Mouse (Mus musculus) retina, postnatal 1 day (tissue): ENCODE results near the gene N6amt1.

Source experiments
- DNase-seq: peaks from one replicate; pipeline ENCODE4 v3.0.0-alpha.2; 2012

N6amt1 gene

DNA sequence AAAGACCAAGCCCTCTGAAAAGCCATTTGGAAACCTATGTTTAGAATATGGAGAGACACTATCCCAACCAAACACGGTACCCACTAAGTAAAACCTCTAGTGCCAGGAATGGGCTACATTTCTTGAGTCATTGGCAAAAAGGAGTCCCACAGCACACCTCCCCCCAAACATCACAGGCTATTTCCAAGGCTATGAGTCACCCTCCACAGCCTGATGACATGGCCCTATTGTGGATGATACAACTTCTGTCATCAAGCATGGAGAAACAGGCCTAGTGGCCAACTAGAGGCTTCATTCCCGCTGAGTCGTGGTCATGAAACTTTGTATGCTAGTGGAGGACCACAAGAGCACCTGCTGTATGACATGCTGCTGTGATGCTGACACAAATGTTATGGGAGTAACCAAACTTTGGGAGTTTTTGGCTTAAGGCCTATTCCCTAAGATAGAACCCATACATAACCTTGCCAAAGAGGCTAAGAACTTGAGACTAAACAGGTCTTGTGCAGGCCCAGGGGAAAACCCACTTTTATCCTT lies 33.5 kb downstream of the N6amt1 start:
- no peak for DNase-seq

DNA sequence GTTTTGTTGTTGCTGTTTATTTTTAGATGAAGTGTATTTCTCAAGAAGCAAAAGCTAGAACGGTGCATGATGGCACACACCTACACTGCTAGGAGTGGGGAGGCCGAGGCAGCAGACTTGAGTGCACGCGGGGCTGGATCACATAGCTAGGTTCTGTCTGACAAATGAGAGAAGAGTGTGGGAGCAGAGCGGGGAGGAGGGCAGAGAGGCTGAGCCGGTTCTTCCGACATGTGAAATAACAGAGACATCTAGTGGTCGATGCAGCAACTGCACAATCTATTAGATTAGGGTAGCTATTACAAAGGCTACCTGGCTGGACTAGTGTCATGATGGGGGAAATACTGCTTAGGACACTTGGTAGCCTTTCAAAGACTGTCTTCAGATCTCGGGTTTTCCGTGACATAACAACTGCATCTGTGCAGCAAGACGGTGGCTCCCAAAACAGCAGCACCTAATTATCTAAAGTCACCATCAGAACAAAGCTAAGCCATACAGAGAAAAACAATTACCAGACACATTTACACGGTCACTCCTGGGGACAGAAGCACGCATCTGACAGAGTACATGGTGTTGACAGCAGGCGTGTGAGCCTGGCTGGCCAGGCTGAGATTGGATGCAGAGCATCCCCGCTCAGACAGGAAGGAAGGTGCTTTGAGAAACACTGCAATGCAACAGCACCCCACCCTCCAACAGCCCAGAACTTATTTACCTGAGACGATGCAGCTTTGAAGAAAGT lies 40.0 kb downstream of the N6amt1 start:
- DNase-seq = peak; percentile 76

DNA sequence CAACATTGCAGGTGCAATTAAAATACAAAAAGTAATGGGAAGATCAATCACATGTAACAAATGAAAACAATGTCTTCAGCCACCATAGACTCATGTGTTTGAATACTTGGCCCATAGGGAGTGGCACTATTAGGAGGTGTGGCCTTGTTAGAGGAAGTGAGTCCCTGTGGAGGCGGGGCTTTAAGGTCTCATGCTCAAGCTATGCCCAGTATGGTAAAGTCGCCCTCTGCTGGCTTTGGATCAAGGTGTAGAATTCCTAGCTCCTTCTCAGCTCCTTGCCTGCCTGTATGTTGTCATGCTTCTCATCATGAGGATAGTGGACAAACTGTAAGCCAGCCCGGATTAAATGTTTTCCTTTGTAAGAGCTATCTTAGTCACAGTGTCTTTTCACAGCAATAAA lies 51.0 kb downstream of the N6amt1 start:
- DNase-seq = peak; percentile 25
